Mouse (Mus musculus) frontal cortex, postnatal 14 days (tissue): ENCODE data around the gene Prpf18.
A peak's percentile ranks its signal among the peaks of the same experiment; 100 is the strongest.
"Not testable (repeated sequence)": the region's sequence is repeated elsewhere in the genome, so short reads cannot be mapped to it uniquely, and the experiment has no call there.

ENCODE experiments used
- DNase-seq, 2 experiments: peaks; one replicate each; pipeline ENCODE4 v3.0.0; 2022; ENCODE audit warnings: low spot score in 2 of 2

Gene Prpf18

GRCm38 (mm10) chr2:4651500-4652285 is at the start of gene Prpf18:
Gene Prpf18 (minus strand): TSS chr2:4652113.
- peak; percentile 79 to 83 for DNase-seq

GRCm38 (mm10) chr2:4679886-4680285 is 28.0 kb upstream of the Prpf18 start:
- DNase-seq, result no peak

GRCm38 (mm10) chr2:4671636-4672035 is 19.7 kb upstream of the Prpf18 start:
- no peak for DNase-seq

- no peak for DNase-seq
Measured at GRCm38 (mm10) chr2:4669701-4670100, 17.8 kb upstream of the Prpf18 start.

GRCm38 (mm10) chr2:4668626-4669025 is 16.7 kb upstream of the Prpf18 start:
- DNase-seq, result no peak

GRCm38 (mm10) chr2:4660677-4661076 is 8.8 kb upstream of the Prpf18 start:
- DNase-seq, result no peak

GRCm38 (mm10) chr2:4649646-4650045 is 2.3 kb downstream of the Prpf18 start:
- no peak for DNase-seq

- DNase-seq, result no peak
Measured at GRCm38 (mm10) chr2:4648094-4648493, 3.8 kb downstream of the Prpf18 start.

GRCm38 (mm10) chr2:4645066-4645465 is 6.8 kb downstream of the Prpf18 start:
- no peak for DNase-seq

- no peak for DNase-seq
Measured at GRCm38 (mm10) chr2:4638189-4638588, 13.7 kb downstream of the Prpf18 start.

GRCm38 (mm10) chr2:4636656-4637055 is 15.3 kb downstream of the Prpf18 start:
- no peak for DNase-seq

- no peak for DNase-seq
Measured at GRCm38 (mm10) chr2:4635804-4636203, 16.1 kb downstream of the Prpf18 start.

GRCm38 (mm10) chr2:4630197-4630835 is 21.6 kb downstream of the Prpf18 start:
- no peak for DNase-seq

GRCm38 (mm10) chr2:4629470-4629869 is 22.4 kb downstream of the Prpf18 start:
- no peak for DNase-seq

GRCm38 (mm10) chr2:4628920-4629319 is 23.0 kb downstream of the Prpf18 start:
- DNase-seq, result no peak

GRCm38 (mm10) chr2:4626911-4627310 is 25.0 kb downstream of the Prpf18 start:
- DNase-seq, result no peak

- no peak for DNase-seq
Measured at GRCm38 (mm10) chr2:4621471-4621985, 30.4 kb downstream of the Prpf18 start.

GRCm38 (mm10) chr2:4620640-4621401 is 31.1 kb downstream of the Prpf18 start:
- no peak for DNase-seq

- DNase-seq, result no peak
Measured at GRCm38 (mm10) chr2:4619893-4620593, 31.9 kb downstream of the Prpf18 start.

- DNase-seq, result not testable (repeated sequence)
Measured at GRCm38 (mm10) chr2:4619126-4619525, 32.8 kb downstream of the Prpf18 start.

GRCm38 (mm10) chr2:4616995-4617394 is 34.9 kb downstream of the Prpf18 start:
- DNase-seq, result no peak
